Mouse (Mus musculus) left cerebral cortex, adult 18-20 months (tissue): Measurements from ENCODE around the gene Terf2. TPM values are rescaled to one million over a fixed set of nuclear protein-coding genes. Genes with fewer than 3 reads are reported as not detected.

ENCODE experiments used
- microRNA-seq, 2 experiments: library from miRNA; unstranded; fragments of <30 nt; microRNA quantifications; one replicate each; pipeline ENCODE4 v1.2.0; 2021
- total RNA-seq, 2 experiments: library from RNA; stranded (reverse); gene quantifications; 2 replicates each; pipeline ENCODE4 v1.2.3; 2021

Terf2 gene
- total RNA-seq, 2 experiments from 2014 or later: 37.2 to 39.0 TPM

Small RNA genes within 50 kb of the gene (microRNA-seq; reads per million reads assigned to microRNA genes)
- 0.42 to 1.2 reads per million in 2 experiments for gene Mir7075

Other genes starting within 250 kb of the Terf2 start
- 1 to 10 TPM; 1.1 to 2.0 TPM for gene Has3, start 226.3 kb downstream of the Terf2 start, total RNA-seq
- 10 to 100 TPM; 36.9 to 40.8 TPM for gene Utp4, start 202.9 kb downstream of the Terf2 start, total RNA-seq
- 10 to 100 TPM; 20.8 to 21.3 TPM for gene Sntb2, start 160.8 kb downstream of the Terf2 start, total RNA-seq
- 100 to 1,000 TPM; 116 to 126 TPM for gene Vps4a, start 65.3 kb downstream of the Terf2 start, total RNA-seq
- 10 to 100 TPM; 23.8 to 26.3 TPM for gene Pdf, start 47.9 kb downstream of the Terf2 start, total RNA-seq
- gene Cog8, start 39.9 kb downstream of the Terf2 start, total RNA-seq: 10 to 100 TPM; 25.6 to 27.8 TPM
- gene Nip7, start 39.7 kb downstream of the Terf2 start, total RNA-seq: 10 to 100 TPM; 43.2 to 44.9 TPM
- gene Tmed6, start 30.9 kb downstream of the Terf2 start, total RNA-seq: not detected
- gene Cyb5b, start 54.1 kb upstream of the Terf2 start, total RNA-seq: 10 to 100 TPM; 95.1 to 98.8 TPM
- 10 to 100 TPM; 50.1 to 51.8 TPM for gene Nfat5, start 196.9 kb upstream of the Terf2 start, total RNA-seq